Mouse (Mus musculus) bone marrow macrophage, adult 2 months (primary cell): ENCODE measurements at regions not wholly inside any gene's neighbourhood (a gene's known extent, or its start where the extent isn't known, plus 50 kb on each side); places are given as distances from the start of the nearest gene placed in this dataset.

Source experiments
- CTCF ChIP-seq: IDR thresholded peaks from 2 replicates; pipeline ENCODE4 v1.5.1; 2012; ENCODE audit warnings: low read depth, mild to moderate bottlenecking, low read length, moderate library complexity
- POLR2A ChIP-seq: IDR thresholded peaks from 2 replicates; pipeline ENCODE4 v1.6.1; 2012; ENCODE audit warnings: mild to moderate bottlenecking, low read depth, low read length, borderline replicate concordance

DNA sequence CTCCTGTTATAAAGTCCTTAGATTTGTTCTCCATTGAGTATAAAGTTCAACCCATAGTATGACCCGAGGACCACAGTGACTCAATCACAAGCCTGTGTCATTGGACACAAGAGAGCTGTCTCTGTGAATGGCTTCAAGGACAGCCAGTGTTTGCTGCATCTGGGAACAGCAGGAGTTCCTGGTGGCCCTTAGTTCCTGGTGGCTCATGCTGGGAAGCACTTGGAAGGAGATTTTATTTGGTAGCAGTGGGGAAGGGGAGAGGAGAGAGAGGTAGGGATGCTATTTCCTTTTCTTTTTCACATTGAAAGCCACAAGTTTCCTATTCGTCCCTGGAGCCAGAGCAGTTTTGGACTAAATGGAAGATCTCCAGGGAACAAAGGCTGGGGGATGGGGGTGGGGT is 69.2 kb upstream of the Tnp1 start:
- no peak for TF ChIP-seq CTCF
- TF ChIP-seq POLR2A: no peak
